Mouse (Mus musculus): ENCODE measurements around the gene Adcy2.

DNA sequence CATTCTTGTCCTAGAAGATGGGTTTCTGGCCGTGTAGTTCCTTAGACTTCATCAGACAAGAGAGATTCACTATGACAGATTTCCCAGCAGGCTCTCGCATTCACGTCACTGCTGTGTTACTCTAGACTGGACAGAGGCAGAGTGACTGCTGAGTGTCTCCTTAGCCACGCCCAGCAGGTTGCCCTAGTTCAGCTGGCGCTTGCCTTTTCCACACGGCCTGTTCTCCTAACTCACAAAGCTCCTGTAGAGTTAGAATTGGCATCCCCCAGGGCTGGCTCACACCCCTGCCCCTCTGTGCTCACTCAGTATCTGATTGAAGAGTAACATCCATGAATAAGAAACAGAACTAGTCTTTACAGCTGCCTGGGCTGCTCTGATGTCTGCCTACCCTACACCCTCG, 413.9 kb downstream of the Adcy2 start:
- TF ChIP-seq CTCF (IDR thresholded peaks at IDR 0.05; ENCODE audit: control insufficient read depth, insufficient read depth, insufficient read length) (no peak), CEBPB (IDR thresholded peaks at IDR 0.05; ENCODE audit: low read depth) (no peak), MYOD1 (IDR thresholded peaks at IDR 0.05; ENCODE audit: control insufficient read depth, insufficient read length, low read depth) (no peak), MAX (IDR thresholded peaks at IDR 0.05) (no peak), USF1 (IDR thresholded peaks at IDR 0.05; ENCODE audit: low read depth) (no peak)
